Mouse (Mus musculus): ENCODE measurements around the gene Vmn1r229. TPM values are rescaled to one million over a fixed set of nuclear protein-coding genes. Genes with fewer than 3 reads are reported as not detected.

The Vmn1r229 gene
- not detected for total RNA-seq (2021)
- long read RNA-seq, experiment 1, result 0 reads
- long read RNA-seq, experiment 2, result 0 reads

DNA sequence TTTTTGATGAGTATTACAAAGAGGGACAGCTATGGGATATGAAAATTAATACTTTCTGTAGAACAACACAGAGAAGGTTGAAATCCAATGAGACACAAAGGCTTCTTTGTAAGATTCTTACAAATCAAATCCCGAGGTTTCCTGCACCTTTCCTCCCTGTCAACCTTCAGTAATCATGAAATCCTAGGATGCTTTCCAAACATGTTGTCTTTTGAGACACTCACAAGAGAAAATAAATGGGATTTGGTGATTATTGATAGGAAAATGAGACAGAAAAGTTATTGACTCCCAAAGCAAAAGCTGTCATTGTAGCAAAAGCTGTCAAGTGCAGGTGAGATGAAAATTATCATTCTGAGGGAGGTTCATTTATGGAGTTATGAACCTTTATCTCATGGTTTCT lies at the start of gene Vmn1r229:
Gene Vmn1r229 (plus strand): TSS at position 301 of the 400 bp plus-strand sequence.
- H3K4me3 ChIP-seq, result no peak within 1 kb of the TSS
- intact Hi-C loops (cut with DNase I), result no loop called here
- H3K27ac ChIP-seq, result no peak within 1 kb of the TSS
- no peak for TF ChIP-seq CTCF (IDR thresholded peaks at IDR 0.05)
- no peak for DNase-seq

DNA sequence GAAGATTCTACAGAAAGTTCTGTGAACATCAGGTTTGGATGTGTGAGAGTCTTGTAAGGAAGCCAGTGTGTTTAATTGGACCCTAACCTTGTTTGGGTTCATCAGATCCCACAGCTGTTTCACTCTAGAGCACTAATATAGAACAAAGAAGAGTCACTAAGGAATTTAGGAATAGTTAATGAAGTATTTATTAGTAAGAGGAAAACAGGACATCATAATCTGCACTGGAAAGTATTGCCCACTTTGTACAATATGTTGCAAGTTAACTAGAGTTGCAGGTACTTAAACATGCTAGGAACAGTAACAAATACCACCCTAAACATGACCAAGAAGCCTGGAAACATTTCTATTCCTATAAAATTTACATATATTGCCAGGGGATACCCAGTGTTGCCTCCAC lies 25.3 kb upstream of the Vmn1r229 start, which contains the start of gene Vmn1r228:
Gene Vmn1r228 (minus strand): TSS at position 101 of the 400 bp plus-strand sequence.
- no peak for TF ChIP-seq CTCF (IDR thresholded peaks at IDR 0.05)
- intact Hi-C loops (cut with DNase I), result no loop called here
- DNase-seq, result no peak
- H3K27ac ChIP-seq, result no peak within 1 kb of the TSS
- no peak within 1 kb of the TSS for H3K4me3 ChIP-seq

DNA sequence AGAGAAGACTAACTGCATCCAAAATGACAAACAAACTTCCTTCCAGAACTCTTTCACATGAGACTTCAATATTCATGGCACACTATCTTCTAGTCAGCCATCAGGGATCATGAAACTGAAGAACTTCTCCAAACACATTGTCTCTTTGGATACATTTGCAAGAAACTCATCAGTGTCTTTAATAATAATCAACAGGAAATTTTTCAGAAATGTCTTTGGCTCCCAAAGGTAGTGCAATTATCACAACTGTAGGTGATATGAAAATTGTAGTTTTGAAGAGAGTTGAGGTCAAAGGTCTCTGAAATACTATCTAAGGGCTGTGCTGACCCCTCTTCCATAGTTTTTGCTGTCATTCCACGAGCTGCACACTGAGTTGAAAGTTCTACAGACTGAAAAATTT lies 28.8 kb downstream of the Vmn1r229 start, which contains the start of gene Vmn1r230:
Gene Vmn1r230 (plus strand): TSS at position 301 of the 400 bp plus-strand sequence.
- Histone ChIP-seq H3K27ac (no peak within 1 kb of the TSS), H3K4me3 (no peak within 1 kb of the TSS)
- TF ChIP-seq CTCF (IDR thresholded peaks at IDR 0.05), result no peak
- no peak for DNase-seq
- intact Hi-C loops (cut with DNase I), result no loop called here

Other genes with a start within 250 kb of the Vmn1r229 start
- not detected for gene Vmn2r109, start 246.8 kb upstream of the Vmn1r229 start, total RNA-seq (2021)
- not detected for gene Vmn2r110, start 215.1 kb upstream of the Vmn1r229 start, total RNA-seq (2021)
- gene Fpr-rs3, start 186.7 kb upstream of the Vmn1r229 start, total RNA-seq (2021), result not detected
- gene Vmn1r226, start 128.7 kb upstream of the Vmn1r229 start, total RNA-seq (2021), result not detected
- not detected for gene Vmn1r227, start 81.7 kb upstream of the Vmn1r229 start, total RNA-seq (2021)
- not detected for gene Vmn1r228, start 25.4 kb upstream of the Vmn1r229 start, total RNA-seq (2021)
- gene Vmn1r230, start 28.9 kb downstream of the Vmn1r229 start, total RNA-seq (2021), result not detected
- gene Vmn1r231, start 93.5 kb downstream of the Vmn1r229 start, total RNA-seq (2021), result not detected
- not detected for gene Vmn1r232, start 108.2 kb downstream of the Vmn1r229 start, total RNA-seq (2021)
- gene Ppp2r1a, start 133.8 kb downstream of the Vmn1r229 start, total RNA-seq (2021), result 100 to 1,000 TPM in 1 of 2 experiments, 10 to 100 TPM in 1; 98.3 to 116 TPM
- gene Vmn1r233, start 184.9 kb downstream of the Vmn1r229 start, total RNA-seq (2021), result not detected
- gene Zfp160, start 197.3 kb downstream of the Vmn1r229 start, total RNA-seq (2021), result 1 to 10 TPM; 6.5 to 8.0 TPM

Data from gastrocnemius, adult 2 months (tissue).